Comparison of ENCODE assay signal across 15 mouse cellular contexts in the genomic region with DNA sequence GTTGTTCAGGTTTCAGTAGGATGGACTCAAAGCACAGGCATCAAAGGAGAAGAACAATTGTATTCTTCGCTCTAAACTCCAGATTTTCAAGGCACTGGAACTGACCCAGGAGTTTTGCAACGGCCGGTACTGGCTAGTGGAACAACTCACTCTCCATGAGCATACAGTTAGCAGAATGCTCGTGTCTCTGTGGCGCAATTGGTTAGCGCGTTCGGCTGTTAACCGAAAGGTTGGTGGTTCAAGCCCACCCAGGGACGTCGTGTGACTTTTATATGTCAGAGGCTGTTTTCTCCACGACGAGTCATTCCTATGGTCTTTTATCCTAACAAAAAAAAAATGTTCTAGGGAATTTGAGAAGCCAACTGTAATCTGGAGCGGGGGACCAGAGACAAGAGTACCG. TPM values are rescaled to one million over a fixed set of nuclear protein-coding genes. Genes with fewer than 3 reads are reported as not detected.
DNase-seq lines count a peak whose midpoint lies in the region; ATAC-seq lines count a peak whose summit lies in the region.
"Had no signal": no experiment of that assay in that cellular context is flagged by ENCODE, and none has a peak within 500 bp of the region (broad histone marks: within the 10 kb centered on the region; RNA-seq: fewer than 3 reads in every experiment).

No protein-coding gene starts in this region.

- no peak overlapping the region for H3K4me3 ChIP-seq in heart, embryonic 12.5 days
- peak overlapping the region; percentile 19 for H3K4me3 ChIP-seq in embryonic facial prominence, embryonic 10.5 days
- H3K4me3 ChIP-seq: limb, embryonic 12.5 days; lung, embryonic 15.5 days had no signal

- 14% methylated on average over 15 of the region's 15 CpGs for whole genome bisulfite sequencing in heart, embryonic 12.5 days
- 13% methylated on average over 15 of the region's 15 CpGs for WGBS in embryonic facial prominence, embryonic 10.5 days

- peak; percentile 87 for DNase-seq in heart, adult 11 months
- peak; percentile 20 for DNase-seq in right cerebral cortex, postnatal 4 days
- DNase-seq in right cerebral cortex, adult 18-20 months, result no peak
- DNase-seq in embryonic facial prominence, embryonic 10.5 days (ENCODE audit: low spot score), result peak; percentile 51
- DNase-seq in gastrocnemius, postnatal 10 days, result no peak
- DNase-seq: kidney, postnatal 36 days; right cerebral cortex, postnatal 25 days; thymus, adult 18-20 months had no signal

- no peak overlapping the region for H3K9ac ChIP-seq in heart, embryonic 12.5 days
- H3K9ac ChIP-seq: hindbrain, embryonic 14.5 days; limb, embryonic 12.5 days; lung, embryonic 15.5 days had no signal

- no peak overlapping the region for H3K27ac ChIP-seq in heart, embryonic 12.5 days (ENCODE audit: poor library complexity, severe bottlenecking)
- no peak overlapping the region for H3K27ac ChIP-seq in embryonic facial prominence, embryonic 10.5 days (replicated peaks)
- H3K27ac ChIP-seq: hindbrain, embryonic 14.5 days; limb, embryonic 12.5 days; lung, embryonic 15.5 days had no signal

- no peak for ATAC-seq in heart, embryonic 12.5 days (ENCODE audit: insufficient number of reproducible peaks, low FRiP score)
- no peak for ATAC-seq in granulocyte monocyte progenitor cell, adult 5-6 weeks (replicated peaks; ENCODE audit: poor library complexity, severe bottlenecking)
- ATAC-seq: intestine, postnatal 0 days had no signal

- peaks cover 35% of the 10 kb centered on the region for H3K27me3 ChIP-seq in heart, embryonic 12.5 days (replicated peaks)
- H3K27me3 ChIP-seq in embryonic facial prominence, embryonic 10.5 days (replicated peaks; ENCODE audit: low read depth, poor library complexity, severe bottlenecking), result peaks cover 28% of the 10 kb centered on the region

- no peaks in the 10 kb centered on the region for H3K9me3 ChIP-seq in heart, embryonic 12.5 days (replicated peaks)
- H3K9me3 ChIP-seq in embryonic facial prominence, embryonic 10.5 days, result no peaks in the 10 kb centered on the region
- H3K9me3 ChIP-seq: limb, embryonic 12.5 days; lung, embryonic 15.5 days had no signal

- no peaks in the 10 kb centered on the region for H3K36me3 ChIP-seq in heart, embryonic 12.5 days
- H3K36me3 ChIP-seq in embryonic facial prominence, embryonic 10.5 days (replicated peaks), result no peaks in the 10 kb centered on the region
- H3K36me3 ChIP-seq: limb, embryonic 12.5 days; lung, embryonic 15.5 days had no signal

- H3K4me1 ChIP-seq in heart, embryonic 12.5 days (replicated peaks), result no peaks in the 10 kb centered on the region
- no peaks in the 10 kb centered on the region for H3K4me1 ChIP-seq in embryonic facial prominence, embryonic 10.5 days
- H3K4me1 ChIP-seq: limb, embryonic 12.5 days; lung, embryonic 15.5 days had no signal

- no peak overlapping the region for H3K4me2 ChIP-seq in heart, embryonic 12.5 days
- H3K4me2 ChIP-seq: hindbrain, embryonic 14.5 days; limb, embryonic 12.5 days; lung, embryonic 15.5 days had no signal

RNA-seq across cellular contexts. Expression of gene Fcgr1, which starts 28.1 kb away (rescaled TPM):
- polyA plus RNA-seq in heart, embryonic 12.5 days (2016; fragmentation: Nextera tagmentation; extraction: Ambion mirVana), result 0.71 and 0.82 TPM in 2 replicates
- polyA plus RNA-seq in embryonic facial prominence, embryonic 10.5 days (2016; fragmentation: Nextera tagmentation; extraction: Ambion mirVana), result 1.0 and 1.3 TPM in 2 replicates
- total RNA-seq in granulocyte monocyte progenitor cell, adult 5-6 weeks (2014; fragmentation: Nextera tagmentation), result not detected in 2 replicates
- total RNA-seq in granulocyte monocyte progenitor cell, adult 5-6 weeks (2017), result 0.04 and 4.6 TPM in 2 replicates
- total RNA-seq in gastrocnemius, postnatal 10 days (2021), result 1 to 10 TPM in 1 of 2 experiments, under 1 TPM in 1; 0.56 to 1.2 TPM
- total RNA-seq: common myeloid progenitor, adult 5-6 weeks had no signal

RNA-seq across cellular contexts. Expression of gene Hist2h2bb, which starts 52.3 kb away (rescaled TPM):
- 4.0 and 6.5 TPM in 2 replicates for polyA plus RNA-seq in heart, embryonic 12.5 days (2016; fragmentation: Nextera tagmentation; extraction: Ambion mirVana)
- polyA plus RNA-seq in embryonic facial prominence, embryonic 10.5 days (2016; fragmentation: Nextera tagmentation; extraction: Ambion mirVana), result 5.8 and 11.3 TPM in 2 replicates
- total RNA-seq in granulocyte monocyte progenitor cell, adult 5-6 weeks (2014; fragmentation: Nextera tagmentation), result 530 and 902 TPM in 2 replicates
- total RNA-seq in granulocyte monocyte progenitor cell, adult 5-6 weeks (2017), result 6,305 and 6,740 TPM in 2 replicates
- 100 to 1,000 TPM; 371 to 420 TPM for total RNA-seq in gastrocnemius, postnatal 10 days (2021)

RNA-seq across cellular contexts. Expression of gene Hist2h3b, which starts 53.4 kb away (rescaled TPM):
- polyA plus RNA-seq in heart, embryonic 12.5 days (2016; fragmentation: Nextera tagmentation; extraction: Ambion mirVana), result 23.4 and 26.5 TPM in 2 replicates
- 44.4 and 48.2 TPM in 2 replicates for polyA plus RNA-seq in embryonic facial prominence, embryonic 10.5 days (2016; fragmentation: Nextera tagmentation; extraction: Ambion mirVana)
- total RNA-seq in granulocyte monocyte progenitor cell, adult 5-6 weeks (2014; fragmentation: Nextera tagmentation), result 61.4 and 193 TPM in 2 replicates
- 408 and 566 TPM in 2 replicates for total RNA-seq in granulocyte monocyte progenitor cell, adult 5-6 weeks (2017)
- 100 to 1,000 TPM; 371 to 396 TPM for total RNA-seq in gastrocnemius, postnatal 10 days (2021)

RNA-seq across cellular contexts. Expression of gene Hist2h4, which starts 58.8 kb away (rescaled TPM):
- polyA plus RNA-seq in heart, embryonic 12.5 days (2016; fragmentation: Nextera tagmentation; extraction: Ambion mirVana), result 3.2 and 3.7 TPM in 2 replicates
- 12.8 TPM in 2 replicates for polyA plus RNA-seq in embryonic facial prominence, embryonic 10.5 days (2016; fragmentation: Nextera tagmentation; extraction: Ambion mirVana)
- 26.9 and 57.4 TPM in 2 replicates for total RNA-seq in granulocyte monocyte progenitor cell, adult 5-6 weeks (2014; fragmentation: Nextera tagmentation)
- total RNA-seq in granulocyte monocyte progenitor cell, adult 5-6 weeks (2017), result 89.6 and 103 TPM in 2 replicates
- 10 to 100 TPM; 40.0 to 46.5 TPM for total RNA-seq in gastrocnemius, postnatal 10 days (2021)

Comparison
In these comparisons a context has a peak if more than half of its experiments do, and no peak if none do; other contexts are left out.
1. DNase-seq: peak in heart, adult 11 months (single experiment), right cerebral cortex, postnatal 4 days (single experiment) and embryonic facial prominence, embryonic 10.5 days (single experiment); none in right cerebral cortex, adult 18-20 months (single experiment) and gastrocnemius, postnatal 10 days (single experiment).